Mouse (Mus musculus) heart, postnatal 14 days (tissue): ENCODE data around the gene Zfp740. TPM values are rescaled to one million over a fixed set of nuclear protein-coding genes. Genes with fewer than 3 reads are reported as not detected.
"Not testable (repeated sequence)": the region's sequence is repeated elsewhere in the genome, so short reads cannot be mapped to it uniquely, and the experiment has no call there.

Source experiments
- DNase-seq, 2 experiments: peaks; one replicate each; pipeline ENCODE4 v3.0.0; 2021 to 2022
- intact Hi-C: fragments of 180-260 bp; cut with DNase I; formaldehyde crosslinking; loops from one replicate; pipeline ENCODE4 v1.15.1; 2025
- long read RNA-seq, 2 experiments: library from polyadenylated mRNA; stranded (forward); transcript quantifications; one replicate each; pipeline ENCODE4 v2.0.0; 2021
- total RNA-seq, 2 experiments: library from RNA; stranded (reverse); gene quantifications; 2 replicates each; pipeline ENCODE4 v1.2.3; 2021

Zfp740 gene
- total RNA-seq: 10 to 100 TPM; 41.8 to 47.1 TPM
- long read RNA-seq, experiment 1, full-length matches to known transcripts: 8 of 23 reads
- long read RNA-seq, experiment 1, partial matches to known transcripts: 1 of 23 reads
- long read RNA-seq, experiment 1, other reads (novel, unspliced or antisense): 14 of 23 reads
- long read RNA-seq, experiment 2, full-length matches to known transcripts: 3 of 20 reads
- long read RNA-seq, experiment 2, partial matches to known transcripts: 2 of 20 reads
- long read RNA-seq, experiment 2, other reads (novel, unspliced or antisense): 15 of 20 reads

- intact Hi-C loops: no loop called here
- peak; percentile 94 to 96 for DNase-seq
Observed at GRCm38 (mm10) chr15:102202971-102203834, at the start of gene Zfp740. Zfp740 (plus strand) TSS chr15:102203249.

GRCm38 (mm10) chr15:102155006-102155405 is 48.0 kb upstream of the Zfp740 start:
- DNase-seq, intact Hi-C loops: not testable (repeated sequence)

GRCm38 (mm10) chr15:102156836-102157235 is 46.2 kb upstream of the Zfp740 start:
- no peak for DNase-seq
- intact Hi-C loops: no loop called here

- intact Hi-C loops: no loop called here
Observed at GRCm38 (mm10) chr15:102160415-102161060, 42.5 kb upstream of the Zfp740 start.

GRCm38 (mm10) chr15:102163900-102164693 is 39.0 kb upstream of the Zfp740 start:
- DNase-seq: no peak
- intact Hi-C loops: no loop called here

More at GRCm38 (mm10) chr15:102160415-102161060, 42.5 kb upstream of the Zfp740 start:
- DNase-seq: no peak

- no peak for DNase-seq
Observed at GRCm38 (mm10) chr15:102165468-102166100, 37.5 kb upstream of the Zfp740 start.

GRCm38 (mm10) chr15:102167620-102168021 is 35.4 kb upstream of the Zfp740 start:
- intact Hi-C loops: no loop called here
- DNase-seq: peak in 1 of 2 experiments; percentile 36

More at GRCm38 (mm10) chr15:102165468-102166100, 37.5 kb upstream of the Zfp740 start:
- intact Hi-C loops: no loop called here

GRCm38 (mm10) chr15:102169064-102169463 is 34.0 kb upstream of the Zfp740 start:
- no peak for DNase-seq
- intact Hi-C loops: no loop called here

GRCm38 (mm10) chr15:102173581-102173980 is 29.5 kb upstream of the Zfp740 start:
- intact Hi-C loops: no loop called here

GRCm38 (mm10) chr15:102175736-102176319 is 27.2 kb upstream of the Zfp740 start:
- no peak for DNase-seq
- intact Hi-C loops: no loop called here

More at GRCm38 (mm10) chr15:102173581-102173980, 29.5 kb upstream of the Zfp740 start:
- DNase-seq: no peak

GRCm38 (mm10) chr15:102176571-102177316 is 26.3 kb upstream of the Zfp740 start:
- DNase-seq: no peak
- intact Hi-C loops: no loop called here

GRCm38 (mm10) chr15:102177417-102177816 is 25.6 kb upstream of the Zfp740 start:
- DNase-seq: no peak
- intact Hi-C loops: no loop called here

GRCm38 (mm10) chr15:102178279-102178678 is 24.8 kb upstream of the Zfp740 start:
- peak; percentile 83 to 88 for DNase-seq
- intact Hi-C loops: loop anchor here (1.0 kb wide), 1 partner anchor 46 kb away; no protein-coding TSS in a partner anchor

- intact Hi-C loops: no loop called here
- DNase-seq: no peak
Observed at GRCm38 (mm10) chr15:102179106-102179505, 23.9 kb upstream of the Zfp740 start.

- intact Hi-C loops: no loop called here
Observed at GRCm38 (mm10) chr15:102179924-102180323, 23.1 kb upstream of the Zfp740 start.

GRCm38 (mm10) chr15:102183076-102183475 is 20.0 kb upstream of the Zfp740 start:
- no peak for DNase-seq
- intact Hi-C loops: no loop called here

More at GRCm38 (mm10) chr15:102179924-102180323, 23.1 kb upstream of the Zfp740 start:
- no peak for DNase-seq

GRCm38 (mm10) chr15:102186239-102186638 is 16.8 kb upstream of the Zfp740 start:
- DNase-seq: no peak
- intact Hi-C loops: no loop called here

GRCm38 (mm10) chr15:102188096-102188495 is 15.0 kb upstream of the Zfp740 start:
- peak; percentile 58 to 67 for DNase-seq
- intact Hi-C loops: no loop called here
